Mouse (Mus musculus) neural tube, embryonic 15.5 days (tissue): ENCODE data around the gene Gm42742. TPM values are rescaled to one million over a fixed set of nuclear protein-coding genes. Genes with fewer than 3 reads are reported as not detected.
A peak's percentile ranks its signal among the peaks of the same experiment; 100 is the strongest.

ENCODE experiments used
- ATAC-seq: fragments of 200-750 bp; cut with Nextera tagmentation; 2 replicates; pipeline ENCODE4 v1.8.0; 2017; ENCODE audit warnings: mild to moderate bottlenecking, moderate TSS enrichment, moderate library complexity; ENCODE audit not compliant: low FRiP score
- H3K27ac ChIP-seq: fragments of 300-500 bp; sonication (generic); replicated peaks from 2 replicates; pipeline ENCODE4 v1.5.1; 2015; ENCODE audit warnings: mild to moderate bottlenecking, inconsistent platforms
- H3K27me3 ChIP-seq: fragments of 300-500 bp; sonication (generic); replicated peaks from 2 replicates; pipeline ENCODE4 v1.6.1; 2015; ENCODE audit warnings: inconsistent platforms
- H3K36me3 ChIP-seq: fragments of 300-500 bp; sonication (generic); 2 replicates; pipeline ENCODE4 v1.6.1; 2015; ENCODE audit warnings: inconsistent platforms
- H3K4me1 ChIP-seq: fragments of 300-500 bp; sonication (generic); 2 replicates; pipeline ENCODE4 v1.6.1; 2015; ENCODE audit warnings: inconsistent platforms
- H3K4me2 ChIP-seq: fragments of 300-500 bp; sonication (generic); 2 replicates; pipeline ENCODE4 v1.6.1; 2015; ENCODE audit warnings: inconsistent platforms, mild to moderate bottlenecking, moderate library complexity
- H3K4me3 ChIP-seq: fragments of 300-500 bp; sonication (generic); replicated peaks from 2 replicates; pipeline ENCODE4 v1.5.1; 2015; ENCODE audit warnings: mild to moderate bottlenecking, inconsistent platforms
- H3K9ac ChIP-seq: fragments of 300-500 bp; sonication (generic); replicated peaks from 2 replicates; pipeline ENCODE4 v1.6.1; 2015; ENCODE audit warnings: mild to moderate bottlenecking, inconsistent platforms
- H3K9me3 ChIP-seq: fragments of 300-500 bp; sonication (generic); replicated peaks from 2 replicates; pipeline ENCODE4 v1.6.1; 2016; ENCODE audit warnings: inconsistent platforms
- WGBS: fragments of 180-500 bp; shearing (Covaris S2); methylation state at CpG from one replicate; pipeline ENCODE4 v1.1.7; 2015; ENCODE audit warnings: mixed read lengths; 5-methylcytosine and 5-hydroxymethylcytosine counted together
- polyA plus RNA-seq: library from polyadenylated mRNA; unstranded; fragments of >200 nt; fragmentation: Nextera tagmentation; extraction: Ambion mirVana; gene quantifications from 2 replicates; pipeline ENCODE4 v1.2.1, GENCODE M21; 2015

Gene Gm42742
- polyA plus RNA-seq, 1 experiment from 2014 or later, result 18.8 TPM

GRCm38 (mm10) chr7:127018416-127019305 is 2.2 kb downstream of the Gm42742 start:
- WGBS, result 88% methylated on average over 15 of the region's 15 CpGs
- ATAC-seq, result no peak

DNA sequence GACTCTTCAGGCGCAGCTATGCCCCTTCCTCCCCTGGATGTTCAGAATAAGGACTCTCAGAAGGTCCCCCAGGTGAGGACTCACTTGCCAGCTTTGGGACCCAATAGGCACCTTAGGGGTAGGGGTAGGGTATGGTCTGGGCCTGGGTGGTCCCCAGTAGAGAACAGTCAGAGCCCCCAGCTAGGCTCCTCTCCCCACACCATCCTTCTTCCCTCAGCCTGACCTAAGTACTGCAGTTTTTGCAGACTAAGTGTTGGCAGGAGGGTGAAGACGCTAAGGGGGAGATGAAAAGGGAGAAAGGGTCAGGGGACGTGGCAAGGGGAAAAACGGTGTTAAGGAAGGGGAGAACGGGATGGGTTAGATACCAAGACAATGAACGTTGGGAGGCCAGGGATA is 2.9 kb downstream of the Gm42742 start:
- no peak for ATAC-seq
- Histone ChIP-seq H3K4me2 (peak overlapping the region; percentile 88), H3K27ac (peak overlapping the region; percentile 98), H3K36me3 (peaks cover 34% of the 10 kb centered on the region), H3K4me1 (peaks cover 88% of the 10 kb centered on the region), H3K9me3 (no peaks in the 10 kb centered on the region), H3K9ac (peak overlapping the region; percentile 92; the same call in 1 of the 2 replicates), H3K4me3 (peak overlapping the region; percentile 68), H3K27me3 (no peaks in the 10 kb centered on the region)
- 62% methylated on average over 6 of the region's 6 CpGs for WGBS

More at GRCm38 (mm10) chr7:127018416-127019305, 2.2 kb downstream of the Gm42742 start:
- H3K9me3 ChIP-seq, result no peaks in the 10 kb centered on the region
- H3K27me3 ChIP-seq, result no peaks in the 10 kb centered on the region
- H3K9ac ChIP-seq, result peak overlapping the region; percentile 92
- peak overlapping the region; percentile 98 for H3K27ac ChIP-seq
- H3K4me3 ChIP-seq, result peak overlapping the region; percentile 68; the same call in 1 of the 2 replicates
- H3K36me3 ChIP-seq, result peaks cover 32% of the 10 kb centered on the region
- H3K4me2 ChIP-seq, result peak overlapping the region; percentile 88
- H3K4me1 ChIP-seq, result peaks cover 90% of the 10 kb centered on the region

GRCm38 (mm10) chr7:127016971-127017949 is 3.6 kb downstream of the Gm42742 start, which contains the start of gene Pagr1a:
TSS of gene Pagr1a (minus strand) at chr7:127017352.
- peak within 1 kb of the TSS; percentile 92 for H3K9ac ChIP-seq

DNA sequence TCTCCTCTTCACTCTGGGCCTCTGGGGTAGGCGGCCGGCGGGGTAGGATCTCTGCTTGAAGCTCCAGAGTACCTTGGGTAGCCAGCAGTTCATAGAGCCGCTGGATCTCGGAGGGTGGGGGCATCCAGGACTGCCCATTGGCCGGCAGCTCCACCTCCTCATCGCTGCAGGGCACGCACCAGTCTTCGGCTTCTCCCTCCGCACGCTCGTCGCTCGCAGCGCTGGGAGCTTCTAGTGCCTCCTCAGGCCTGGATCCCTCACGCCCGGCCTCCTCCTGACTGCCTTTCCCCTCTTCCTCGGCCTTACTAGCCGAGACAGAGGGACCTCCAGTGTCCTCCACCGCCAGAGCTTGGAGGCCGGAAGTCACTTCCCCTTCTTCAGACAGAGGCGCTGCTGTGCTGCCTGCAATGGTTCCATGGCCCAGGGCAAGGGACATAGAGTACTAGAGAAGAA is 4.4 kb downstream of the Gm42742 start:
- no peaks in the 10 kb centered on the region for H3K27me3 ChIP-seq
- peak overlapping the region; percentile 98 for H3K27ac ChIP-seq
- peak overlapping the region; percentile 88 for H3K4me2 ChIP-seq
- peak overlapping the region; percentile 92 for H3K9ac ChIP-seq
- H3K4me1 ChIP-seq, result peaks cover 74% of the 10 kb centered on the region
- WGBS, result 0% methylated on average over 22 of the region's 22 CpGs
- H3K9me3 ChIP-seq, result no peaks in the 10 kb centered on the region
- peak overlapping the region; percentile 68 for H3K4me3 ChIP-seq
- H3K36me3 ChIP-seq, result peaks cover 24% of the 10 kb centered on the region
- ATAC-seq, result peak; percentile 57

More at GRCm38 (mm10) chr7:127016971-127017949, 3.6 kb downstream of the Gm42742 start, which contains the start of gene Pagr1a:
- H3K9me3 ChIP-seq, result no peaks in the 10 kb centered on the region
- peak within 1 kb of the TSS; percentile 88 for H3K4me2 ChIP-seq
- peak; percentile 86 for ATAC-seq
- H3K36me3 ChIP-seq, result peaks cover 29% of the 10 kb centered on the region
- no peaks in the 10 kb centered on the region for H3K27me3 ChIP-seq
- 3% methylated on average over 39 of the region's 39 CpGs for WGBS
- H3K27ac ChIP-seq, result peak within 1 kb of the TSS; percentile 98
- peak within 1 kb of the TSS; percentile 68 for H3K4me3 ChIP-seq
- peaks cover 81% of the 10 kb centered on the region for H3K4me1 ChIP-seq

- Histone ChIP-seq H3K4me3 (peak within 1 kb of the TSS; percentile 68), H3K36me3 (peaks cover 24% of the 10 kb centered on the region), H3K27me3 (no peaks in the 10 kb centered on the region), H3K9ac (peak within 1 kb of the TSS; percentile 92), H3K9me3 (no peaks in the 10 kb centered on the region), H3K27ac (peak within 1 kb of the TSS; percentile 98), H3K4me2 (peak within 1 kb of the TSS; percentile 88), H3K4me1 (peaks cover 72% of the 10 kb centered on the region)
- no peak for ATAC-seq
Measured at GRCm38 (mm10) chr7:127016481-127016485, 4.6 kb downstream of the Gm42742 start, which contains the start of gene Pagr1b. TSS of gene Pagr1b (minus strand) at chr7:127016484.

- ATAC-seq, result 0 out of 2 replicates have a peak, but pooled peaks have one; percentile 1
- H3K4me1 ChIP-seq, result peaks cover 70% of the 10 kb centered on the region
- no peaks in the 10 kb centered on the region for H3K27me3 ChIP-seq
- H3K27ac ChIP-seq, result peak overlapping the region; percentile 98
- no peaks in the 10 kb centered on the region for H3K9me3 ChIP-seq
- H3K4me3 ChIP-seq, result peak overlapping the region; percentile 68
- H3K9ac ChIP-seq, result peak overlapping the region; percentile 92
- 3% methylated on average over 10 of the region's 10 CpGs for WGBS
- H3K4me2 ChIP-seq, result peak overlapping the region; percentile 88
- H3K36me3 ChIP-seq, result peaks cover 24% of the 10 kb centered on the region
Measured at GRCm38 (mm10) chr7:127016081-127016480, 4.8 kb downstream of the Gm42742 start.

GRCm38 (mm10) chr7:127014993-127015392 is 5.9 kb downstream of the Gm42742 start:
- peaks cover 24% of the 10 kb centered on the region for H3K36me3 ChIP-seq
- H3K4me1 ChIP-seq, result peaks cover 59% of the 10 kb centered on the region
- H3K9me3 ChIP-seq, result no peaks in the 10 kb centered on the region
- peak overlapping the region; percentile 88 for H3K4me2 ChIP-seq
- 0 out of 2 replicates have a peak overlapping the region, but pooled peaks have one; percentile 68 for H3K4me3 ChIP-seq
- H3K27me3 ChIP-seq, result no peaks in the 10 kb centered on the region
- no peak overlapping the region for H3K27ac ChIP-seq
- 97% methylated on average over 12 of the region's 12 CpGs for WGBS
- no peak for ATAC-seq
- peak overlapping the region; percentile 92; the same call in 1 of the 2 replicates for H3K9ac ChIP-seq

- H3K4me1 ChIP-seq, result peaks cover 53% of the 10 kb centered on the region
- ATAC-seq, result no peak
- WGBS, result 64% methylated on average over 11 of the region's 11 CpGs
- no peaks in the 10 kb centered on the region for H3K9me3 ChIP-seq
- H3K27me3 ChIP-seq, result no peaks in the 10 kb centered on the region
- H3K4me2 ChIP-seq, result peak within 1 kb of the TSS; percentile 88
- H3K27ac ChIP-seq, result no peak within 1 kb of the TSS
- peaks cover 24% of the 10 kb centered on the region for H3K36me3 ChIP-seq
- H3K4me3 ChIP-seq, result peak within 1 kb of the TSS; percentile 68
- peak within 1 kb of the TSS; percentile 92; the same call in 1 of the 2 replicates for H3K9ac ChIP-seq
Measured at GRCm38 (mm10) chr7:127014320-127014719, 6.6 kb downstream of the Gm42742 start, which contains the start of gene Mvp. TSS of gene Mvp (minus strand) at chr7:127014621.

DNA sequence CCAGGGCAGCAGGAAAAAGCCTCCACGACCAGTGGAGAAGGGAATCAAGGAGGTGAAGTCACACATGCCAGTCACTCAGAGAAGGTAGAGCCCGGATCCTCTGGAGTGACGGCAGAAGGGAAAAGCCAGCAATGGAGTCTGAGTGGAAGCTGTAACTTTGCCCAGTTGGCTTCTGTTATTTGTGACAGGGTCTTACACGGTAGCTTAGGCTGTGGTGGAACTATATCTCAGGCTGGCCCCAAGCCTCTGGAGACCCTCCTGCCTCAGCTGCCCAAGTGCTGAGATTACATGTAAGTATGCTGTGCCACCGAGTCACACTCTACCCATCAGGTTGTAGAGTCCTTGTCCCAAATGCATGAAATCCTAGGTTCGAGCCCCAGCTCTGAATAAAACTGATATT is 7.5 kb downstream of the Gm42742 start:
- no peak overlapping the region for H3K9ac ChIP-seq
- ATAC-seq, result no peak
- 94% methylated on average over 6 of the region's 6 CpGs for WGBS
- H3K27me3 ChIP-seq, result no peaks in the 10 kb centered on the region
- no peak overlapping the region for H3K4me3 ChIP-seq
- H3K4me2 ChIP-seq, result no peak overlapping the region
- H3K4me1 ChIP-seq, result peaks cover 43% of the 10 kb centered on the region
- peaks cover 24% of the 10 kb centered on the region for H3K36me3 ChIP-seq
- no peaks in the 10 kb centered on the region for H3K9me3 ChIP-seq
- H3K27ac ChIP-seq, result no peak overlapping the region

GRCm38 (mm10) chr7:127012845-127013244 is 8.1 kb downstream of the Gm42742 start:
- peaks cover 24% of the 10 kb centered on the region for H3K36me3 ChIP-seq
- WGBS, result 95% methylated on average over 10 of the region's 10 CpGs
- no peak overlapping the region for H3K4me2 ChIP-seq

GRCm38 (mm10) chr7:127012374-127012773 is 8.5 kb downstream of the Gm42742 start:
- no peak overlapping the region for H3K9ac ChIP-seq
- peaks cover 24% of the 10 kb centered on the region for H3K36me3 ChIP-seq
- peaks cover 33% of the 10 kb centered on the region for H3K4me1 ChIP-seq
- no peak overlapping the region for H3K4me3 ChIP-seq
- H3K9me3 ChIP-seq, result no peaks in the 10 kb centered on the region
- no peak for ATAC-seq
- no peak overlapping the region for H3K4me2 ChIP-seq
- WGBS, result 89% methylated on average over 6 of the region's 6 CpGs
- H3K27me3 ChIP-seq, result no peaks in the 10 kb centered on the region
- no peak overlapping the region for H3K27ac ChIP-seq

More at GRCm38 (mm10) chr7:127012845-127013244, 8.1 kb downstream of the Gm42742 start:
- no peak overlapping the region for H3K4me3 ChIP-seq
- peaks cover 38% of the 10 kb centered on the region for H3K4me1 ChIP-seq
- no peak overlapping the region for H3K9ac ChIP-seq
- H3K27me3 ChIP-seq, result no peaks in the 10 kb centered on the region
- no peak for ATAC-seq
- no peak overlapping the region for H3K27ac ChIP-seq
- no peaks in the 10 kb centered on the region for H3K9me3 ChIP-seq
